In genomic region chr4:73739439-73739838, GRCm38 (mm10) we compare ENCODE assay signal across 25 mouse cellular contexts. TPM values are rescaled to one million over a fixed set of nuclear protein-coding genes. Genes with fewer than 3 reads are reported as not detected.
"Had no signal": no experiment of that assay in that cellular context is flagged by ENCODE, and none has a peak within 500 bp of the region (broad histone marks: within the 10 kb centered on the region; RNA-seq: fewer than 3 reads in every experiment).

No protein-coding gene starts in this region.

- H3K9me3 ChIP-seq: neural tube, embryonic 13.5 days; neural tube, embryonic 15.5 days; stomach, embryonic 15.5 days had no signal

- DNase-seq: retina, postnatal 1 day; right cerebral cortex, adult 18-20 months; right cerebral cortex, postnatal 14 days; right cerebral cortex, postnatal 25 days; right cerebral cortex, postnatal 4 days; spleen, adult 18-20 months; thymus, adult 18-20 months; thymus, adult 2 months; thymus, postnatal 14 days; thymus, postnatal 25 days; thymus, postnatal 36 days; thymus, postnatal 4 days had no signal

- H3K4me1 ChIP-seq: neural tube, embryonic 13.5 days; neural tube, embryonic 15.5 days; stomach, embryonic 15.5 days had no signal

- H3K36me3 ChIP-seq: neural tube, embryonic 13.5 days; neural tube, embryonic 15.5 days; stomach, embryonic 15.5 days had no signal

- H3K4me3 ChIP-seq: neural tube, embryonic 13.5 days; neural tube, embryonic 15.5 days; stomach, embryonic 15.5 days had no signal

- H3K4me2 ChIP-seq: neural tube, embryonic 13.5 days; neural tube, embryonic 15.5 days; stomach, embryonic 15.5 days had no signal

- H3K27me3 ChIP-seq: neural tube, embryonic 13.5 days; neural tube, embryonic 15.5 days; stomach, embryonic 15.5 days had no signal

- H3K27ac ChIP-seq: neural tube, embryonic 13.5 days; neural tube, embryonic 15.5 days; stomach, embryonic 15.5 days; stomach, postnatal 0 days had no signal

- H3K9ac ChIP-seq: neural tube, embryonic 13.5 days; neural tube, embryonic 15.5 days; stomach, embryonic 15.5 days had no signal

RNA-seq across cellular contexts. Expression of gene Rasef, which starts 51.4 kb away (rescaled TPM):
- total RNA-seq: neutrophil, adult 5-6 weeks had no signal

RNA-seq across cellular contexts. Expression of gene Gm428, which starts 56.1 kb away (rescaled TPM):
- total RNA-seq: neutrophil, adult 5-6 weeks had no signal
- polyA plus RNA-seq: neural tube, embryonic 13.5 days; neural tube, embryonic 14.5 days; neural tube, embryonic 15.5 days; small intestine, adult 2 months; spleen, adult 2 months; stomach, embryonic 14.5 days; stomach, embryonic 15.5 days; stomach, embryonic 16.5 days; stomach, postnatal 0 days; testis, adult 2 months; thymus, adult 2 months; thymus, postnatal 0 days; urinary bladder, adult 2 months had no signal
